Mouse (Mus musculus) lung, adult 2 months (tissue): Measurements from ENCODE around the gene Impad1. TPM values are rescaled to one million over a fixed set of nuclear protein-coding genes. Genes with fewer than 3 reads are reported as not detected.

Source experiments
- DNase-seq: peaks from one replicate; pipeline ENCODE4 v3.0.0; 2022
- H3K4me1 ChIP-seq: fragments of 200-500 bp; 2 replicates; pipeline ENCODE4 v1.6.1; 2011; ENCODE audit warnings: low read length; ENCODE audit not compliant: control insufficient read depth, insufficient read depth
- H3K4me3 ChIP-seq: fragments of 200-500 bp; replicated peaks from 2 replicates; pipeline ENCODE3; 2011; ENCODE audit warnings: low read depth, mild to moderate bottlenecking, control low read depth, low read length; ENCODE audit errors: extremely low read depth
- CTCF ChIP-seq: fragments of 200-500 bp; IDR thresholded peaks from 2 replicates; pipeline ENCODE4 v1.5.1; 2011; ENCODE audit warnings: mild to moderate bottlenecking, low read length, control low read depth; ENCODE audit not compliant: insufficient read depth
- POLR2A ChIP-seq: fragments of 200-500 bp; IDR thresholded peaks from 2 replicates; pipeline ENCODE4 v1.6.1; 2011; ENCODE audit warnings: low read depth, mild to moderate bottlenecking, control low read depth, low read length, borderline replicate concordance; ENCODE audit errors: extremely low read depth
- WGBS: fragments of 180-500 bp; shearing (Covaris S2); methylation state at CpG from one replicate; pipeline ENCODE4 v1.1.7; 2018; 5-methylcytosine and 5-hydroxymethylcytosine counted together
- polyA plus RNA-seq: library from polyadenylated mRNA; depleted of rRNA; stranded (reverse); fragments of >200 nt; gene quantifications from 2 replicates; pipeline ENCODE4 v1.2.3, GENCODE M21; 2012

The Impad1 gene
- polyA plus RNA-seq, 1 experiment, result 9.3 TPM

- TF ChIP-seq POLR2A, result no peak
- no peak for TF ChIP-seq CTCF
- H3K4me1 ChIP-seq, result no peaks in the 10 kb centered on the region; the same call in 1 of the 2 replicates
- H3K4me3 ChIP-seq, result no peak overlapping the region
- no peak for DNase-seq
- 96% methylated on average over 4 of the region's 4 CpGs for WGBS
These were observed 10.1 kb downstream of the Impad1 start for GRCm38 (mm10) chr4:4782882-4783685.

DNA sequence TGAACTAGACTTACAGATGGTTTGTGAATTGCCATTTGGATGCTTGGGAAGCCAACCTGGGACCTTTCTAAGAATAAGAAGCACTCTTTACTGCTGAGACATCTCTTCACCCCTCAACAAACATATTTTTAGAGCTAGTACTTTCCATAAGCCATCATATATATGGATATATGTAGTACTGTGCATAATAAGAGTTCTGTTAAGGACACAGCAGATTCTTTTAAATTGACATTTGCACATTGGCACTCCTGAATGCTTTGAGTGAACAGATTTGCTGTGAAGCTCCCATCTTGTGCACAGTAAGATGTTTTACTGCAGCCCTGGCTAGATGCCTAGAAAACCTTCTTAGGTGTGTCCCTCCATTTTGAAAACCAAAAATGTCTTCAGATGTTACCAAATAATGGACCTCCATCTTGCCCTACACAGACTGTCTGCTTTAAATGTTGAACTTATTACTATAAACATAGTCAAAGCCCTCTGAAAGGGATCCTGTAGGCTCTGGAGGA is 13.8 kb downstream of the Impad1 start:
- no peak for DNase-seq
- H3K4me1 ChIP-seq, result no peaks in the 10 kb centered on the region
- TF ChIP-seq POLR2A (no peak), CTCF (no peak)
- H3K4me3 ChIP-seq, result no peak overlapping the region

GRCm38 (mm10) chr4:4771523-4772114 is 21.5 kb downstream of the Impad1 start:
- H3K4me3 ChIP-seq, result no peak overlapping the region
- WGBS, result 53% methylated on average over 2 of the region's 2 CpGs
- no peak for DNase-seq
- no peaks in the 10 kb centered on the region for H3K4me1 ChIP-seq
- TF ChIP-seq CTCF (peak; percentile 57; the same call in 1 of the 2 replicates), POLR2A (no peak)

DNA sequence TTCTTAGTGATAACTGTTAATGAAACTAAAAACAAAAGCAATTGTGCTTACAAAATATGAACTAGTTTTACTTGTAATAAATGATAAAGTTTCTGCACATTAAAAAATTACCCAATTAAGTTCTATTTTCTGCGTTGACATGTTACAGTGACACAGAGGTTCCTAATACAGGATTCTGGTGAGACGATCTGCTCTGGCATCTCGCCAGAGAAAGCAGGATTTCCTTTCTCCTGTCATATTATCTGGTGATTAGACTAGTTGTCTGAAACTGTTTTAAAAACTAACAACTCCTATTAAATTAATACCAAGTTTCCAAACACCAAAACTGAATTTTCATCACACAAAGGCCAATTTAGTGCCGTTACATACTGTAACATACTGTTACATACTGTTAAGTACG is 27.3 kb downstream of the Impad1 start:
- WGBS, result 63% methylated on average over 5 of the region's 5 CpGs
- Histone ChIP-seq H3K4me1 (no peaks in the 10 kb centered on the region; the same call in 1 of the 2 replicates), H3K4me3 (no peak overlapping the region)
- TF ChIP-seq CTCF (no peak), POLR2A (no peak)
- DNase-seq, result no peak

DNA sequence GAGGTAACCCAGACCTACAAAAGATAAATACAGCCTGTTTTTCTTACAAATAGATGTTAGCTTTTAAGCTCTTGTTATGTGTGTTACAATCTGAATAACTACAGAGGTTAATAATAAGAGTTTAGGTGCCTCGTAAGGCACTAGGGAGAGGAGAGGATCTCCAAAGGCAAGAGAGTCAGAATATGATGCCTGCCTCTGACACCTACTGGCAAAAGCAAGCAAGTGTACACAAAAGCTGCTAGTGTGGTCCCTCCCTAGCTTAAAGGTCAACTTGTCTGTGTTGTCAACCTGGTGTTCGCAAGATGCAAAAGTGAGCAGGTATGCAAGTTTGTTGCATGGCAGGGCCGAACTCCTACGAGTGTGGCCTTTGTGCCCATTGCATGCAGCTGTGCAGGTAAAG is 34.8 kb downstream of the Impad1 start:
- WGBS, result 81% methylated on average over 4 of the region's 4 CpGs

DNA sequence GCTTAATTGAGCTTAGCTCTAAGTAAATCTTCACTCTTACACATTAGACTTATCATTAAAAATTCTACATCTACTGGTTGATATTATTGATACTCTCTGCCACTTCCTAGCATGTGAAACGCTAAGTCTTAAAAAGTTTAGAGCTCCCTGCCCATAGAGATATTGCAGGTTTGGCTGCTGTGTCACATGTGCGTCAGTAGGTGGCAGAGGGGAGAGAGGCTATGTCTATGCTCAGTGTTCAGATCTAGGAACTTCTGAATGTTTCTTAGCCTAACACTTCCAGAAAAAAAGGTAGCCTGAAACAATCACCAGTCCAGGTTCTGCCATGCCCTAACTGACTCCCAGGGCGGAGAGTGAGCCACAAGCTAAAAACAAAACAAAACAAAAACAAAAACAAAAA is 63.7 kb downstream of the Impad1 start:
- DNase-seq, result no peak
- no peaks in the 10 kb centered on the region for H3K4me1 ChIP-seq
- TF ChIP-seq POLR2A (no peak), CTCF (peak; percentile 56)
- H3K4me3 ChIP-seq, result no peak overlapping the region
- 55% methylated on average over 3 of the region's 3 CpGs for WGBS

More for the DNA sequence above, 34.8 kb downstream of the Impad1 start:
- H3K4me3 ChIP-seq, result no peak overlapping the region
- TF ChIP-seq POLR2A, result no peak
- TF ChIP-seq CTCF, result no peak
- no peaks in the 10 kb centered on the region for H3K4me1 ChIP-seq
- no peak for DNase-seq

GRCm38 (mm10) chr4:4726241-4726776 is 66.8 kb downstream of the Impad1 start:
- TF ChIP-seq CTCF (no peak), POLR2A (no peak)
- no peak overlapping the region for H3K4me3 ChIP-seq
- 71% methylated on average over 3 of the region's 3 CpGs for WGBS
- no peak for DNase-seq
- no peaks in the 10 kb centered on the region for H3K4me1 ChIP-seq

- Histone ChIP-seq H3K4me1 (no peaks in the 10 kb centered on the region), H3K4me3 (no peak overlapping the region)
- TF ChIP-seq POLR2A, result no peak
- TF ChIP-seq CTCF, result no peak
- WGBS, result 46% methylated on average over 8 of the region's 8 CpGs
- DNase-seq, result no peak
These were observed 69.3 kb downstream of the Impad1 start for GRCm38 (mm10) chr4:4723821-4724220.

DNA sequence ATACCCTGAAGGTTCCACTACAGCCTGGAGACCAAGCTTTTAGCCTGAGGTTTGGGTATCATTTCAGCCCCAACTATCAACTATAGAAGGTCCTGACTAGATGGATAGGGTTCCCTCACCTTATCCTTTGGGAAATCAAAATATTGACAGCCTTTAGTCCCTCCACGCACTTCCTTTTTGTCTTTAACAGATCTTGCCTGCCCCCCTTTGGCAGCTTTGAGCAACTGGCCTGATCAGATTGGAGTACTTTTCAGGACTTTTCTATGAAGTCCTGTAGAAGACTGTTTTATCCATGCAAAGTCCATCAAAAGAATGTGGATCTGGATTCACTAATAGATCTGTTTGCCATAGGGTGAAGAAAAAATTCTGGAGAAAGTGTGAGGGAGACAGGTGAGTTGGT is 71.1 kb downstream of the Impad1 start:
- TF ChIP-seq CTCF, result no peak
- no peak for TF ChIP-seq POLR2A
- DNase-seq, result no peak
- WGBS, result 41% methylated on average over 1 of the region's 1 CpGs
- H3K4me1 ChIP-seq, result no peaks in the 10 kb centered on the region
- H3K4me3 ChIP-seq, result no peak overlapping the region

- no peaks in the 10 kb centered on the region for H3K4me1 ChIP-seq
- no peak for TF ChIP-seq CTCF
- TF ChIP-seq POLR2A, result no peak
- no peak overlapping the region for H3K4me3 ChIP-seq
- WGBS, result 52% methylated on average over 4 of the region's 4 CpGs
- no peak for DNase-seq
These were observed 75.3 kb downstream of the Impad1 start for GRCm38 (mm10) chr4:4717763-4718347.
